Comparison of ENCODE assay signal across 15 mouse cellular contexts in genomic region chr19:16337866-16338530, GRCm38 (mm10).
A peak's percentile ranks its signal among the peaks of the same experiment; 100 is the strongest.
DNase-seq lines count a peak whose midpoint lies in the region; ATAC-seq lines count a peak whose summit lies in the region.
"Had no signal": no experiment of that assay in that cellular context is flagged by ENCODE, and none has a peak within 500 bp of the region (broad histone marks: within the 10 kb centered on the region; RNA-seq: fewer than 3 reads in every experiment).

No protein-coding gene starts in this region.

- ATAC-seq in megakaryocyte, adult 5-6 weeks (ENCODE audit: poor library complexity, severe bottlenecking), result no peak
- peak; percentile 76; the same call in 1 of the 2 replicates for ATAC-seq in stomach, embryonic 16.5 days (ENCODE audit: insufficient read depth, low FRiP score)
- ATAC-seq: activated CD4-positive, CD25-positive, alpha-beta regulatory T cell, adult 4 months; CD4-positive, CD25-positive, alpha-beta regulatory T cell, adult 4 months; inflammation-experienced regulatory T-cells, adult 6 months had no signal

- no peak for DNase-seq in heart, embryonic 10.5 days (ENCODE audit: low spot score)
- no peak for DNase-seq in heart, adult 11 months
- DNase-seq in cerebellum, postnatal 14 days, result peak; percentile 57 to 67
- no peak for DNase-seq in right cerebral cortex, postnatal 25 days
- DNase-seq: gastrocnemius, postnatal 25 days; kidney, postnatal 4 days; lung, postnatal 4 days had no signal

- no peak overlapping the region for H3K9ac ChIP-seq in stomach, embryonic 16.5 days (ENCODE audit: low read length)
- H3K9ac ChIP-seq: limb, embryonic 15.5 days had no signal

- H3K9me3 ChIP-seq in heart, embryonic 10.5 days, result no peaks in the 10 kb centered on the region
- H3K9me3 ChIP-seq in megakaryocyte, embryonic 14.5 days, result no peaks in the 10 kb centered on the region
- H3K9me3 ChIP-seq in stomach, embryonic 16.5 days (replicated peaks; ENCODE audit: control insufficient read depth, low read length), result no peaks in the 10 kb centered on the region
- H3K9me3 ChIP-seq: limb, embryonic 15.5 days had no signal

- 79% methylated on average over 9 of the region's 9 CpGs for WGBS in heart, embryonic 10.5 days
- WGBS in stomach, embryonic 16.5 days, result 66% methylated on average over 9 of the region's 9 CpGs

- H3K27me3 ChIP-seq in heart, embryonic 10.5 days (ENCODE audit: insufficient read depth, poor library complexity, severe bottlenecking), result no peaks in the 10 kb centered on the region
- no peaks in the 10 kb centered on the region for H3K27me3 ChIP-seq in megakaryocyte, embryonic 14.5 days (replicated peaks)
- no peaks in the 10 kb centered on the region for H3K27me3 ChIP-seq in stomach, embryonic 16.5 days (ENCODE audit: control insufficient read depth, insufficient read depth, low read length)
- H3K27me3 ChIP-seq: limb, embryonic 15.5 days had no signal

- H3K27ac ChIP-seq in heart, embryonic 10.5 days, result peak overlapping the region; percentile 24; the same call in 1 of the 2 replicates
- H3K27ac ChIP-seq in stomach, embryonic 16.5 days (ENCODE audit: low read length), result peak overlapping the region; percentile 60
- H3K27ac ChIP-seq: left cerebral cortex, adult 2 months; limb, embryonic 15.5 days had no signal

- no peak overlapping the region for H3K4me2 ChIP-seq in stomach, embryonic 16.5 days (ENCODE audit: low read depth, low read length)
- H3K4me2 ChIP-seq: limb, embryonic 15.5 days had no signal

- peaks cover 10% of the 10 kb centered on the region; the same call in 1 of the 2 replicates for H3K4me1 ChIP-seq in heart, embryonic 10.5 days
- peaks cover 48% of the 10 kb centered on the region for H3K4me1 ChIP-seq in megakaryocyte, embryonic 14.5 days
- H3K4me1 ChIP-seq in stomach, embryonic 16.5 days (ENCODE audit: control insufficient read depth, insufficient read depth, low read length), result peaks cover 10% of the 10 kb centered on the region

- peaks cover 8% of the 10 kb centered on the region; the same call in 1 of the 2 replicates for H3K36me3 ChIP-seq in heart, embryonic 10.5 days
- H3K36me3 ChIP-seq in megakaryocyte, embryonic 14.5 days (replicated peaks; ENCODE audit: low read length), result peaks cover 94% of the 10 kb centered on the region
- H3K36me3 ChIP-seq in stomach, embryonic 16.5 days (ENCODE audit: control insufficient read depth, insufficient read depth, low read length), result no peaks in the 10 kb centered on the region

- no peak overlapping the region for H3K4me3 ChIP-seq in heart, embryonic 10.5 days
- H3K4me3 ChIP-seq in megakaryocyte, embryonic 14.5 days (replicated peaks), result peak overlapping the region; percentile 38
- no peak overlapping the region for H3K4me3 ChIP-seq in stomach, embryonic 16.5 days (replicated peaks; ENCODE audit: low read length)
- H3K4me3 ChIP-seq: left cerebral cortex, adult 2 months; limb, embryonic 15.5 days had no signal

Comparison
In these comparisons a context has a peak if more than half of its experiments do, and no peak if none do; other contexts are left out.
1. DNase-seq: peak in cerebellum, postnatal 14 days (2 of 2); none in heart, embryonic 10.5 days (single experiment), heart, adult 11 months (single experiment) and right cerebral cortex, postnatal 25 days (single experiment).